Mouse (Mus musculus): ENCODE data around the gene Pdzrn3.

GRCm38 (mm10) chr6:101184103-101184785 lies 193.5 kb downstream of the Pdzrn3 start:
- TF ChIP-seq CTCF (IDR thresholded peaks at IDR 0.05; ENCODE audit: borderline replicate concordance, extremely low read depth, insufficient read depth, insufficient read length) (no peak), POLR2A (IDR thresholded peaks at IDR 0.05; ENCODE audit: borderline replicate concordance, extremely low read depth, insufficient read depth, insufficient read length, poor library complexity, severe bottlenecking) (no peak)

Measured in brain, embryonic 14.5 days (tissue).